Mouse (Mus musculus) midbrain, postnatal 0 days (tissue): ENCODE data around the gene Rinl. TPM values are rescaled to one million over a fixed set of nuclear protein-coding genes. Genes with fewer than 3 reads are reported as not detected.

ENCODE experiments used
- ATAC-seq: fragments of 200-750 bp; cut with Nextera tagmentation; 2 replicates; pipeline ENCODE4 v1.8.0; 2017; ENCODE audit warnings: moderate number of reproducible peaks, mild to moderate bottlenecking, moderate TSS enrichment, moderate library complexity; ENCODE audit not compliant: low FRiP score
- DNase-seq: peaks from one replicate; pipeline ENCODE4 v3.0.0-alpha.2; 2015; ENCODE audit warnings: low spot score
- H3K27ac ChIP-seq: fragments of 300-500 bp; sonication (generic); 2 replicates; pipeline ENCODE4 v1.5.1; 2014; ENCODE audit warnings: low read depth, mild to moderate bottlenecking, low read length, mixed read lengths
- H3K27me3 ChIP-seq: fragments of 300-500 bp; sonication (generic); 2 replicates; pipeline ENCODE4 v1.6.1; 2014; ENCODE audit warnings: low read length, control low read depth, mixed read lengths; ENCODE audit not compliant: insufficient read depth
- H3K36me3 ChIP-seq: fragments of 300-500 bp; sonication (generic); 2 replicates; pipeline ENCODE4 v1.6.1; 2014; ENCODE audit warnings: low read length, control low read depth, mixed read lengths; ENCODE audit not compliant: insufficient read depth
- H3K4me1 ChIP-seq: fragments of 300-500 bp; sonication (generic); 2 replicates; pipeline ENCODE4 v1.6.1; 2014; ENCODE audit warnings: mild to moderate bottlenecking, control low read depth, antibody characterized with exemption, low read length, mixed read lengths; ENCODE audit not compliant: insufficient read depth
- H3K4me2 ChIP-seq: fragments of 300-500 bp; sonication (generic); 2 replicates; pipeline ENCODE4 v1.6.1; 2014; ENCODE audit warnings: low read depth, mild to moderate bottlenecking, low read length, mixed read lengths; ENCODE audit not compliant: poor library complexity, severe bottlenecking
- H3K4me3 ChIP-seq: fragments of 300-500 bp; sonication (generic); 2 replicates; pipeline ENCODE4 v1.5.1; 2014; ENCODE audit warnings: low read depth, mild to moderate bottlenecking, low read length, moderate library complexity
- H3K9ac ChIP-seq: fragments of 300-500 bp; sonication (generic); replicated peaks from 2 replicates; pipeline ENCODE4 v1.6.1; 2014; ENCODE audit warnings: mild to moderate bottlenecking, low read length, moderate library complexity, mixed read lengths; ENCODE audit not compliant: poor library complexity, severe bottlenecking
- H3K9me3 ChIP-seq: fragments of 300-500 bp; sonication (generic); 2 replicates; pipeline ENCODE4 v1.6.1; 2016; ENCODE audit warnings: low read length, control low read depth
- CTCF ChIP-seq: IDR thresholded peaks from 2 replicates; pipeline ENCODE4 v1.5.1; 2016; ENCODE audit warnings: antibody characterized with exemption, mild to moderate bottlenecking
- WGBS: fragments of 180-500 bp; shearing (Covaris S2); extraction: QIAGEN DNeasy Blood & Tissue Kit; methylation state at CpG from one replicate; pipeline ENCODE4 v1.1.7; 2014; 5-methylcytosine and 5-hydroxymethylcytosine counted together
- polyA plus RNA-seq: library from polyadenylated mRNA; unstranded; fragments of >200 nt; fragmentation: Nextera tagmentation; extraction: Ambion mirVana; gene quantifications from 2 replicates; pipeline ENCODE4 v1.2.1, GENCODE M21; 2015
- total RNA-seq: library from RNA; depleted of rRNA; stranded (reverse); fragments of >200 nt; gene quantifications from 2 replicates; pipeline ENCODE4 v1.2.3, GENCODE M21; 2014

The Rinl gene
- total and polyA plus RNA-seq, 2 experiments from 2014 or later, result 1.0 to 1.9 TPM

DNA sequence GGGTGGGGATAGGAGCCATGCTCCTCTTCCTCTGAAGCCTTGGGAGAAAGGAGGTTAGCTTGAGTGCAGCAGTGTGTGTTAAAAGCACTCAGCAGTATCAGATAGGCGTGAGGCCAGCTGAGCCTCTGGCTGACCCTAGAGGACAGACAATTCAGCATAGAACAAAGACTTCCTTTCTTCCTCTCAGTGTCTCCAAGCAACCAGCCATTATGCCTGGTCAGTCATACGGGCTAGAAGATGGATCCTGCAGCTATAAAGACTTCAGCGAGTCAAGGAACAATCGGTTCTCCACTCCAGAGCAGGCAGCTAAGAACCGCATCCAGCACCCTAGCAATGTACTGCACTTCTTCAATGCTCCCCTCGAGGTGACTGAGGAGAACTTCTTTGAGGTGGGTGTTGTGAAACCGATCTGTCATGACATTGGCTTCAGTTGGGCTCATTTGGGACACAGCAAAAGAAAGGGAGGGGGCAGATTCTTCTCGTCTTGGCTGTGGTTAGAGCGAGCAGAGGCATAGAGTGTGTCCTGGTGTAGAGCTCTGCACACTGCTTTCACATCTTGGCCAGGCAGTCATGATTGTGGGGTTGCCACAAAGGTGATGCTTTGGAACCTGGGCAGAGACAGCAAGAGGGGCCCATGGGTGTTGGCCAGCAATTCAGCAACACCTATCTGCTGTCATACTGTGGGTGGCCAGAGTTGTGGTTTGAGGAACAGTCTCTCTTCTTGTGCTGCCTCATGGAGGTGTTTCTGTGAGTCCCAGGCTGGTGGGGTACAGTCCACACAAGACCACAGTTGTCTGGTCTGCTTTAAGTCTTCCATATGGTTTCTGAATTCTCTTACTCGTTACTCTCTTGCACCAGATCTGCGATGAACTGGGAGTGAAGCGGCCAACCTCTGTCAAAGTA is 31.8 kb downstream of the Rinl start:
- DNase-seq, result peak; percentile 51
- no peak for ATAC-seq
- H3K36me3 ChIP-seq, result peaks cover 55% of the 10 kb centered on the region
- 40% methylated on average over 12 of the region's 12 CpGs for WGBS
- TF ChIP-seq CTCF, result no peak
- H3K27me3 ChIP-seq, result no peaks in the 10 kb centered on the region
- no peak overlapping the region for H3K9ac ChIP-seq
- H3K4me1 ChIP-seq, result 0 out of 2 replicates have a peak, but pooled peaks cover under 1% of the 10 kb centered on the region
- H3K27ac ChIP-seq, result peak overlapping the region; percentile 26; the same call in 1 of the 2 replicates
- H3K4me2 ChIP-seq, result no peak overlapping the region
- H3K9me3 ChIP-seq, result no peaks in the 10 kb centered on the region
- no peak overlapping the region for H3K4me3 ChIP-seq

DNA sequence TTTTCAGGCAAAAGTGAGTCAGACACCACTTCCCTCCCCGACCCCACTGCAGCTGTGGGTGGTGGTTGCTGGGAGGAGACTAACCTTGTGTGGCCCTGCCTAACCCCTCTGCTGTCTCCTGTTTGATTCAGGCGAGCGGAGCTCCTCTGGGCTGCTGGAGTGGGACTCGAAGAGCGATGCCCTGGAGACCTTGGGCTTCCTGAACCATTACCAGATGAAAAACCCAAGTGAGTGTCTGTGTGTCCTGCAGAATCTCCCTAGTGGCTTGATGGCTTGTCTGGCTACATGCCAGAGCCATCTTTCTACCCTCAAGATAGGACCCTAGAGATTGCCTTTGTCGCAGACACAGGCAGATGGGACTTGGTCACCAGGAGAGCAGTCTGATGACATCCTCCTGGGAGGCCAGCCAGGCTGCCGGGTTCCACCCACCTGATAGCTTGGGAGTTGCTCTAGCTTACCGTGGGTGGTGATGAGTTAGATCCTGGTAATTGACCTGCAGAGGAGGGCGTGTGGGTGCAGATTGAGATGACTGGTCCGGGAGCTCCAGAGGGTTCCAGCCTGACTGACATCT is 32.6 kb downstream of the Rinl start:
- no peak overlapping the region for H3K4me2 ChIP-seq
- DNase-seq, result no peak
- H3K36me3 ChIP-seq, result peaks cover 48% of the 10 kb centered on the region
- no peak overlapping the region for H3K27ac ChIP-seq
- H3K9ac ChIP-seq, result no peak overlapping the region
- TF ChIP-seq CTCF, result no peak
- H3K27me3 ChIP-seq, result no peaks in the 10 kb centered on the region
- H3K9me3 ChIP-seq, result no peaks in the 10 kb centered on the region
- H3K4me3 ChIP-seq, result no peak overlapping the region
- no peak for ATAC-seq
- H3K4me1 ChIP-seq, result peaks cover 6% of the 10 kb centered on the region; the same call in 1 of the 2 replicates
- 62% methylated on average over 10 of the region's 10 CpGs for WGBS

DNA sequence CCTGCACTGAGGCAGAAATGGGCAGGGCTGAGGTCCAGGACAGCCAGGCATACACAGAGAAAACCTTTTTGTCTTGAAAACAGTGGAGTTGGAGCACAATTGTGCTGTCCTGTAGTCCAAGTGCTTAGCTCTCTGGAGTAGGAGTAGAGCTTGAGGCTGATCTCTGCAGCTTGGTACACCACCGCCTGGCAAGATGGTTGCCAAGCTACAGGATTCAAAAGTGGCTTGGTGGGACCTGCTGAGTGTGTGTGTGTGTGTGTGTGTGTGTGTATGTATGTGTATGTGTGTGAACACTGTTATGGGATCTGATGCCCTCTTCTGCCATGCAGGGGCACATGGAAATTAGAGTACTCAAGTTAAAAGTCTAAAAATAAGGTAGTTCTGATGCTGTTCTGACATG is 33.8 kb downstream of the Rinl start:
- ATAC-seq, result no peak
- DNase-seq, result no peak
- Histone ChIP-seq H3K27me3 (no peaks in the 10 kb centered on the region), H3K4me3 (no peak overlapping the region), H3K9ac (no peak overlapping the region), H3K36me3 (peaks cover 38% of the 10 kb centered on the region), H3K9me3 (no peaks in the 10 kb centered on the region), H3K4me2 (no peak overlapping the region), H3K4me1 (peaks cover 6% of the 10 kb centered on the region; the same call in 1 of the 2 replicates), H3K27ac (no peak overlapping the region)
- TF ChIP-seq CTCF, result no peak
- 52% methylated on average over 1 of the region's 1 CpGs for WGBS

DNA sequence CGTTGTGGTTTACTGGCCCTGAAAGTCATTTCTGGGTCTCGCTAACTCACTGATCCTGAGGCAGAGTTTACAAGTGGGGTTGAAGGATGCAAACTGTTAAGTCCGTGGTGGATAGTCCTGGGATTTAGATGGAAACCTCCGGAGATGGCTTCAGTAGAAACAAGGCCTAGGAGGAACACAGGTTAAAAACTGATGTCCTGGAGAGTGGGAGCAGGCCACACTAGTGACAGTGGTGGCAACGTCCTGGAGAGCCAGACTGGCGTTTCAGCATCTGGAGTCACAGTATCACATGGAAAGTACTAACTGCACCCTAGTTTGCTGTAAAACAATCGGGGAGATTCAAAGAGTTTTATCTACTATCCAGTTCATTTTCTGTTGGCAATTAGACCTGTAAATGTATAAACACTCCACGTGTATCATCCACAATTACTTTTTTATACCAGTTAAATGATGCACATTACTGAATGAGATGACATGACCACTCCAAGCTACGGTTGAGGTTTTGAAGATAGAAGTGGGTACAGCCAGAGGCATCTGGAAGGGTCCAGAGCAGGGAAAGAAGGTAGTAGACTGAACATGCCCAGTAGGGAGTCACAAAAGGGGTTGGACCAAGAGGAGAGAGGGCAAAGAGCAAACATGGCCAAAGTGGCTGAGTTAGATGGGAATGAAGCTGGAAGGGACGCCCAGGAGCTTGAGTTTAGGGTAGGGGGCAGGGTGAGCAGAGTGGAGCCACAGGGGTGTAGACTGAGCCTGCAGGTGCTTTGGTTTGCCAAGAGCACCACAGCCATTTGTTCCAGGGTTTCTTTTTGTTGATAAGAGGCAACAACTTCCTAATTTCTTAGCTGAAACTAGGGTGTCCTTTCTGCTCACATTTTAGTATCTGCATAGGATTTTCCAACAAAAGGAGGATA is 34.5 kb downstream of the Rinl start:
- ATAC-seq (no peak), DNase-seq (no peak)
- no peak overlapping the region for H3K27ac ChIP-seq
- H3K4me1 ChIP-seq, result peaks cover 6% of the 10 kb centered on the region; the same call in 1 of the 2 replicates
- 0 out of 2 replicates have a peak overlapping the region, but pooled peaks have one; percentile 13 for H3K9ac ChIP-seq
- no peak overlapping the region for H3K4me3 ChIP-seq
- H3K36me3 ChIP-seq, result peaks cover 31% of the 10 kb centered on the region
- H3K9me3 ChIP-seq, result no peaks in the 10 kb centered on the region
- WGBS, result 56% methylated on average over 10 of the region's 10 CpGs
- TF ChIP-seq CTCF, result no peak
- no peak overlapping the region for H3K4me2 ChIP-seq
- no peaks in the 10 kb centered on the region for H3K27me3 ChIP-seq

DNA sequence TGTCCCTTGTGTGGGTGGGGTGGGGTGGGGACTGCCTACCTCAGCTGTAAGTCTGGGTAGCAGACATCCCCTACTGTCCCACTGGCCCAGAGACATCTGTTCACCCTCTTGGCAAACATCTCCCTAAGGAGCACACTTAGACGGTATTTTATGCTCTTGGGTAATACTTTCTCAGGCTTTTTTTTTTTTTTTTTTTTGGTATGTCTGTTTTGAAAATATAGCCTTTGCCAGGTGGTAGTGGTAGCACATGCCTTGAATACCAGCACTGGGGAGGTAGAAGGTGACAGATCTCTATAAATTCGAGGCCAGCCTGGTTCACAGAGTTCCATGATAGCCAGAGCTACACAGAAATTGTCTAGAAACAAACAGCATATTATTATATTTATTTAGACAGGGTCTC is 35.2 kb downstream of the Rinl start:
- peaks cover 6% of the 10 kb centered on the region; the same call in 1 of the 2 replicates for H3K4me1 ChIP-seq
- H3K9me3 ChIP-seq, result no peaks in the 10 kb centered on the region
- no peaks in the 10 kb centered on the region for H3K27me3 ChIP-seq
- DNase-seq (no peak), ATAC-seq (no peak)
- H3K9ac ChIP-seq, result no peak overlapping the region
- 61% methylated on average over 2 of the region's 2 CpGs for WGBS
- no peak for TF ChIP-seq CTCF
- H3K27ac ChIP-seq, result no peak overlapping the region
- H3K36me3 ChIP-seq, result peaks cover 28% of the 10 kb centered on the region
- H3K4me3 ChIP-seq, result no peak overlapping the region
- H3K4me2 ChIP-seq, result no peak overlapping the region
